Mouse (Mus musculus) heart, embryonic 10.5 days (tissue): Measurements from ENCODE around the gene Ngf. TPM values are rescaled to one million over a fixed set of nuclear protein-coding genes. Genes with fewer than 3 reads are reported as not detected.

Source experiments
- DNase-seq: peaks from one replicate; pipeline ENCODE4 v3.0.0-alpha.2; 2017; ENCODE audit warnings: low spot score
- H3K27ac ChIP-seq: fragments of 300-500 bp; sonication (generic); 2 replicates; pipeline ENCODE4 v1.5.1; 2016; ENCODE audit warnings: mild to moderate bottlenecking
- H3K27me3 ChIP-seq: fragments of 300-500 bp; sonication (generic); 2 replicates; pipeline ENCODE4 v1.6.1; 2016; ENCODE audit warnings: mild to moderate bottlenecking; ENCODE audit not compliant: poor library complexity, insufficient read depth, severe bottlenecking
- H3K36me3 ChIP-seq: fragments of 300-500 bp; sonication (generic); 2 replicates; pipeline ENCODE4 v1.6.1; 2016; ENCODE audit warnings: mild to moderate bottlenecking, moderate library complexity
- H3K4me1 ChIP-seq: fragments of 300-500 bp; sonication (generic); 2 replicates; pipeline ENCODE4 v1.6.1; 2016; ENCODE audit warnings: mild to moderate bottlenecking
- H3K4me3 ChIP-seq: fragments of 300-500 bp; sonication (generic); 2 replicates; pipeline ENCODE4 v1.5.1; 2016; ENCODE audit warnings: mild to moderate bottlenecking, moderate library complexity
- H3K9me3 ChIP-seq: fragments of 300-500 bp; sonication (generic); 2 replicates; pipeline ENCODE4 v1.6.1; 2016; ENCODE audit warnings: mild to moderate bottlenecking, moderate library complexity
- WGBS: fragments of 180-500 bp; shearing (Covaris S2); methylation state at CpG from one replicate; pipeline ENCODE4 v1.1.7; 2016; 5-methylcytosine and 5-hydroxymethylcytosine counted together
- polyA plus RNA-seq: library from polyadenylated mRNA; unstranded; fragments of >200 nt; fragmentation: Nextera tagmentation; extraction: Ambion mirVana; gene quantifications from 2 replicates; pipeline ENCODE4 v1.2.1, GENCODE M21; 2016

Ngf gene
- polyA plus RNA-seq: 0.30 and 1.1 TPM in 2 replicates

DNA sequence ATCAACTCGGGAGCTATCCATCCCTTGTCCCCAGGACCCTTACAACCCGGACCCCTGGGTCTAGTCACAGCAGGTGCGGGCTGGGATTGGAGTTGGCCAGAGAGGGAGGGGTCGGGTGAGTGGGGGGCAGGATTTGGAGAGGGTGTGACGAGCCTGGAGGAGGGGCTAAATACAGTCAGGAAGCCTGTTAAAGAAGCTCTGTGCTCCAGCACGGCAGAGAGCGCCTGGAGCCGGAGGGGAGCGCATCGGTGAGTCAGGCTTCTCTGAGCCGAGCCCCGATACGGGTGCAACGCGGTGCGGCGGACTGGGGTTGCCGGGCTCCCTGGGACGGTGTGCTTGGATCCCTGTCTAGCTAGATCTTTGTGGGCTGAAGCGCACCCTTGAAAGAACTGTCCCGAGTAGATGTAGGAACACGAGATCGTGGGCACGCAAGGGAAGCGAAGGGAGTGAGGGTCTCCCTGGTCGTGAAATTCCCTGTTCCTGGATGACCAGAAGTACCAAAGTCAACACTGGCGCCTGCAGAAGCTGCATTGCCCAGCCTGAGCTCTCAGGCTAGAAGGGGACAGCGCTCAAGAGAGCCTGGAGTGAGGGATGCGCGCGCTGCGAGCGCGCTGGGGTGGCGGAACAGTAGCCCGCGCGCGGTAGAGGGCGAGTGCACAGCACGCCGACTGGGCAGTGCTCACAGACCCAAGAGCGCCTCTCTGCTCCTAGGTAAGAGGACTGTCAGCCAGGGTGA lies at the start of gene Ngf:
Gene Ngf (plus strand): TSS at position 207 of the 736 bp plus-strand sequence.
- DNase-seq: no peak
- H3K27ac ChIP-seq: 0 out of 2 replicates have a peak within 1 kb of the TSS, but pooled peaks have one; percentile 59
- WGBS: under 1% methylated on average over 43 of the region's 43 CpGs
- no peaks in the 10 kb centered on the region for H3K9me3 ChIP-seq
- no peaks in the 10 kb centered on the region for H3K36me3 ChIP-seq
- H3K4me3 ChIP-seq: peak within 1 kb of the TSS; percentile 62
- peaks cover 72% of the 10 kb centered on the region for H3K27me3 ChIP-seq
- H3K4me1 ChIP-seq: peaks cover 20% of the 10 kb centered on the region

DNA sequence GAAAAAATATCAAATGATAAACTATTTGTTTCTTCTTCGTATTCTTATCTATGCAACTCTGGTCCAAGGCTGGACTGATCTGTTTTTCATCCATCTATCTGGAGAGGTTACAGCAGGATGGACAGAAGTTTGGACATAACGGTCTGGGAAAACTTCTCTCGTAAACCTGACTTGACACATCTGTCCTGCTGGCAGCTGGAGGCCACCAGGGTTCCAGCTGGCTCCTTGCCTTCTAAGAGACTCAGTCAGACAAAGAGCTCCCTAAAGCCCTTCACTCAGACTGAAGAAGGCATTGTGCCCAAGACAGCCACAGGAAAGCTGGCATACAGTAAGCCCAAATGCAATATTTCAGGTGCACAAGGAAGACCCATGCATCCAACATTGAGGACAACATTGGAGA lies 24.2 kb upstream of the Ngf start:
- Histone ChIP-seq H3K27ac (no peak overlapping the region), H3K4me1 (no peaks in the 10 kb centered on the region), H3K4me3 (no peak overlapping the region), H3K9me3 (peaks cover 2% of the 10 kb centered on the region; the same call in 1 of the 2 replicates), H3K27me3 (no peaks in the 10 kb centered on the region), H3K36me3 (no peaks in the 10 kb centered on the region)
- WGBS: 74% methylated on average over 3 of the region's 3 CpGs
- no peak for DNase-seq

DNA sequence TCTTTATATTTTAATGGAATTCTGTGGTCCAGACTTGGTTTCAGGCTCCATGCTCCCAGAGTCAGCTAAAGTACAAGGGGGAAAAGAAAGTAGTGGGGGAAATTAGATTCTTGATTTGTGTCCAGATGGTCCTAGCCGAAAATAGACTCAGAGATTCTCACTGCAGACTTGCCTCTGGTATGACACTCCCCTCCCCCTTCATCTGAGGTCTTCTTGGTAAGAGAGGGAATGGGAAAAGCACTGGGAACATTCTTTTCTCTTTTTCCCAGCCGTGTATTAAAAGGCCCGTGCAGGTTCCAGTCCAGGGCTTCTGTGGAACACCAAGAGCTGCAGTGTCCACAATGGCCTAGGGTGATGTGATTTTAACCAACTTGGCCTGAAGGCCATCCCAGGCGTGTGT lies 23.0 kb upstream of the Ngf start:
- Histone ChIP-seq H3K4me1 (no peaks in the 10 kb centered on the region), H3K27ac (no peak overlapping the region), H3K9me3 (peaks cover 2% of the 10 kb centered on the region; the same call in 1 of the 2 replicates), H3K4me3 (no peak overlapping the region), H3K36me3 (no peaks in the 10 kb centered on the region), H3K27me3 (no peaks in the 10 kb centered on the region)
- WGBS: 74% methylated on average over 4 of the region's 4 CpGs
- no peak for DNase-seq

DNA sequence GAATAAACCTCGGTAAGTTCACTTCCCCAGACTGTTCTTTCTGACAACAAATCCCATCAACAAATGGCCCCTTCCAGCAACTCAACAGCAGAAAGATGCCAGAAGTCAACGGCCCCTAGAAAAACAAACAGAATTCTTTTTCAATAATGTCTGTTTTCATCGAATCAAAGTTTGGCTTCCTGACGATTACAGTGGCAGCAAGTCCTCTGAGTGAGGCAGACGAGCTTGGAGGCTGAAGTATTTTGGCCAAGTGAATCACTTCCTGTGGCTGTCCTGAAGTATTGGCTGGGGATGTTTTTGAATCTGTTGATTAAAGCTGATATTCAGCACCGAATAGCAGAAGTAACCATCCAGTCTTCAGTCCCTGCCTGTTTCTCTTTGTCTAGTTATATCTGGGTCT lies 15.2 kb upstream of the Ngf start:
- Histone ChIP-seq H3K27ac (no peak overlapping the region), H3K9me3 (no peaks in the 10 kb centered on the region), H3K27me3 (no peaks in the 10 kb centered on the region; the same call in 1 of the 2 replicates), H3K36me3 (no peaks in the 10 kb centered on the region), H3K4me1 (no peaks in the 10 kb centered on the region), H3K4me3 (no peak overlapping the region)
- WGBS: 49% methylated on average over 6 of the region's 6 CpGs
- DNase-seq: no peak

DNA sequence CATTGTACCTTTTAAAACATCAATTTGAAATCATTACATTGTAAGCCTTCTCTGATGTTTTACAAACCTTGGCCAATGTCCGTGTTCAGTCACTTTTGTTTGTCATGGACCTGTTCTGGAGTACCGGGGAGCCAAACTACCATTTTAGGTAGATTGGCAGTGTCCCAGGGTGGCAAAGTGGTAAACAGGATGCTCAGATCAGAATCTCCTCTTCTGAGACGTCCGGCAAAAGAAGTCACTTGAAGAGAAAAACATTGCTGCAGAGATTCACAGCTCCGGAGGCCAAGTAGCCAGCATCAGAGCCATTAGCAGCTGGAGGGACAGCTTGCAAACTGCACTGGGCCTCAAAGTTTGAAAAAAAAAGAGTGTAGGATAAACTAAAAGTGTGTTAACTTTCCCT lies 9.2 kb upstream of the Ngf start:
- Histone ChIP-seq H3K27ac (no peak overlapping the region), H3K36me3 (no peaks in the 10 kb centered on the region), H3K4me1 (no peaks in the 10 kb centered on the region), H3K27me3 (peaks cover 13% of the 10 kb centered on the region), H3K9me3 (no peaks in the 10 kb centered on the region), H3K4me3 (no peak overlapping the region)
- 73% methylated on average over 5 of the region's 5 CpGs for WGBS
- no peak for DNase-seq

DNA sequence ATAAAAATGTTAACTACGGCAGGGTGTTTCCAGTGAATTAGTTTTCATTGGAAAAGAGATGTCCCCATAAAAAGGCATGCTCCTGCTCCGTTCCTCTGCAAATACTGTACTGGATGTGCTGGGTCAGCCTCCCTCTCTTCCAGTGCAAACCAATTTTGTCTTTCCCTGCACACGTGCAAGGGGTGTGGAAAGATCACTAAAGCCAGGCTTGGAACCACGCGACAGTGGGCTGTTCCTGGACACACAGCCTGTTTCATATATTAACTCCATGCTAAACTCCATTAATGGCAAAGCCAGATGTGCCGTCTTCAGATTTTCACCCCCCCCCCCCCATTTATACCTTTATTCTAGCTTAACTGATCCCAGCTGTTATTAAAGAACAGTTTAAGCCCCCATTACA lies 8.7 kb upstream of the Ngf start:
- Histone ChIP-seq H3K27ac (no peak overlapping the region), H3K9me3 (no peaks in the 10 kb centered on the region), H3K4me1 (no peaks in the 10 kb centered on the region), H3K27me3 (peaks cover 15% of the 10 kb centered on the region), H3K4me3 (no peak overlapping the region), H3K36me3 (no peaks in the 10 kb centered on the region)
- no peak for DNase-seq
- WGBS: 78% methylated on average over 6 of the region's 6 CpGs

DNA sequence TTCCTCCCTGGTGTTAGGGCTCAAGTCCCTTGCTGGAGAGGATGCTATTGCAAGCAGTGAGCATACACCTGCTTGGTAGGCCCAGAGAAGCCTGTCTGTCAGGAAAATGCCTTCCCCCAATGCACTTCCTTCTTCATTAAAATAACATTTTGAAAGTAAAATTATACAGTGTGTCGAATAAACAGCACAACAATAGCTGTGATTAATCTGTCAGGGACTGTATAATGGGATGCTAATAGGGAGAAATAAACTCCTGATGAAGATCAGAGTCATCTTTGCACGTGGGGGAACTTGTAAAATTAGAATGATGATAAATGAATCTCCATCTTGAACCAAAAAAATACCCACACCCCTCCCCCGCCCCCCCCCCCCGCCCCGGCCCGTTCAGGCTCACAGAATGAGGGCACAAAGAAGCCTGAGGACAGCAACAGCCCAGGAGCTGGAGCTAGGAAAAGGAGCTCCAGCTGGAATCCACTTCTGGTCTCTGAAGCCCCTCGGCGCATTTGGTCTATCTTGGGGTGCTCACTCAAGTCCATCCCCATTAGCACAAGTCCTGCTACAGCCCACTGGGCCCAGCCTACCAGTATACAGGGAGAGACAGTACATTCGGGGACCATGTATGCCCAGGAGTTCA lies 6.9 kb upstream of the Ngf start:
- 60% methylated on average over 6 of the region's 9 CpGs for WGBS
- no peaks in the 10 kb centered on the region for H3K36me3 ChIP-seq

DNA sequence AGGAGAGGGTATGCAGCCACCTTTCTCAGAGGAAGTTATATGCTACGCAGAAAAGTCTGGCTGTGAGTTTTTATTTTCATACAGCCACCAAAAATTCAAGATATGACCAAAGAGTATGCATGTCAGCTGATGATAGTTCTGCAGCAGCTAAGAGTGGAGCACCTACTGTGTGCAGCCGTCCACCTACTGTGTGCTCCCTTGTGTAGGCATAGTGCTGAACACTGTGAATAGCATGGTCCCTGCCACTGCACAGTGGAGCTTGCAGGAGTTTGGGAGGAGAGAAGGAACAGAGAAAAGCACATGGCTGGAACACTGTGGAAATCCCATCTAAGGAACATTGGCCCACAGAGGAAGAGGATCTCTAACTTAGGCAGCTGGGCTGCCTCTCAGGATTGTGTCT lies 6.4 kb upstream of the Ngf start:
- H3K9me3 ChIP-seq: no peaks in the 10 kb centered on the region
- no peaks in the 10 kb centered on the region for H3K4me1 ChIP-seq
- H3K36me3 ChIP-seq: no peaks in the 10 kb centered on the region
- WGBS: 83% methylated on average over 2 of the region's 2 CpGs
- H3K4me3 ChIP-seq: no peak overlapping the region
- DNase-seq: no peak
- H3K27me3 ChIP-seq: peaks cover 29% of the 10 kb centered on the region
- no peak overlapping the region for H3K27ac ChIP-seq

More for the DNA sequence above, 6.9 kb upstream of the Ngf start:
- Histone ChIP-seq H3K9me3 (no peaks in the 10 kb centered on the region), H3K4me1 (no peaks in the 10 kb centered on the region), H3K27me3 (peaks cover 24% of the 10 kb centered on the region), H3K27ac (no peak overlapping the region), H3K4me3 (no peak overlapping the region)
- no peak for DNase-seq

DNA sequence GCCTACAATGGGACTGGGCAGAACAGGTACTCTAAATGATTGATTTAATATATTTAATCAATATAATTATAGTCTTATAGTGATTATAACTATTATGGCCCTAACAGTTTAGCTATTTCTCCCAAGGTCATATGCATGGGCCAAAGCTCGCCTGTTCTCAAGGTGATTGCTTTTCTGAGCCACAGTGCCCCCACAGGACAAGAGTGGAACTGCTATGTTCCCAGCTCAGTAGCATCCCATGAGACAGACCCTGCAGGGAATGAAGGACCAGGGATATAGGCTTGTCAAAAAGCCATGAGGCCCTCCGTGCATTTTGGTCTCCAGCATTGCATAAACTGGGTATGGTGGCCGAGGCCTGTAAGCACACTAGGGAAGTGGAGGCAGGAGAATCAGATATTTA lies 3.1 kb upstream of the Ngf start:
- peaks cover 61% of the 10 kb centered on the region for H3K27me3 ChIP-seq
- DNase-seq: peak; percentile 79

DNA sequence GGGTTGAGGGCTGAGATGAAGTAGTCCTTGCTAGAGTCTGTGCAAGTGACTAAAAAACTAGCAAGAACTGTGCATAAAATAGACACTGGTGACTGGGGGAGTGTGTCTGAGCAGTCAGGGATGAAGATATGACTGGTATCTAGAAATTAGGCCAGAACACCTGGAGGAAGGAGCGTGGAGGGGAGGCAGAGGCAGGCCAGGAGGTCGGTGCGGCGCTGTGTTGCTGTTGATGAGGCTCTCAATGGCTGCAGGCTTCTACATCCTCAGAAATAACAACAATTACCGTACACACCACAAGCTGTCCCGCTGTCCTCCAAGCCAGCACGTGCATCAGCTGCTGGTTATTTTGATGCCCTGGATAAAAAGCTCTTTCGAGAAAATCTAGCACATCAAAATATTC lies 2.6 kb upstream of the Ngf start:
- Histone ChIP-seq H3K36me3 (no peaks in the 10 kb centered on the region), H3K4me1 (peaks cover 18% of the 10 kb centered on the region), H3K9me3 (no peaks in the 10 kb centered on the region), H3K27ac (no peak overlapping the region), H3K4me3 (no peak overlapping the region), H3K27me3 (peaks cover 67% of the 10 kb centered on the region)
- DNase-seq: no peak
- 81% methylated on average over 8 of the region's 8 CpGs for WGBS

More for the DNA sequence above, 3.1 kb upstream of the Ngf start:
- peaks cover 13% of the 10 kb centered on the region for H3K4me1 ChIP-seq
- 24% methylated on average over 3 of the region's 3 CpGs for whole genome bisulfite sequencing
- no peak overlapping the region for H3K4me3 ChIP-seq
- H3K27ac ChIP-seq: no peak overlapping the region
- no peaks in the 10 kb centered on the region for H3K36me3 ChIP-seq
- H3K9me3 ChIP-seq: no peaks in the 10 kb centered on the region

DNA sequence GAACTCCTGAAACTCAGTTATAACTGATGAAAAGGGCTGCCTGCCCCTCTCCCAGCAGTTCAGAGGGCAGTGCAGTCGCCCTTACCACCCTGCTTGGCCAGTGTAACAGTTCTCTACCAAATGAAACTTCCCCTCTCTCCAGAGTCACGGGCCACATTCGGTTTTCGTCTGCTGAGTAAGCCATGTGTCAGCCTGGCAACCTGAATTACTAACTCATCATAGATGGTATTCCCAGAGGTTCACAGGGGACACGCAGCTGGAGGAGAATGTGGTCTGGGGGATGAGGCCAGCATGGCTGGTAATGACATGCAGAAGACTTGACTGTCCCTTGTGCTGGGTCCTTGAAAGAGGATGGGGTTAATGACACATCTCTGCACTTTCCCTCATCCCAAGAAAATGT lies 1.5 kb downstream of the Ngf start:
- Histone ChIP-seq H3K27me3 (peaks cover 66% of the 10 kb centered on the region), H3K4me3 (no peak overlapping the region)

DNA sequence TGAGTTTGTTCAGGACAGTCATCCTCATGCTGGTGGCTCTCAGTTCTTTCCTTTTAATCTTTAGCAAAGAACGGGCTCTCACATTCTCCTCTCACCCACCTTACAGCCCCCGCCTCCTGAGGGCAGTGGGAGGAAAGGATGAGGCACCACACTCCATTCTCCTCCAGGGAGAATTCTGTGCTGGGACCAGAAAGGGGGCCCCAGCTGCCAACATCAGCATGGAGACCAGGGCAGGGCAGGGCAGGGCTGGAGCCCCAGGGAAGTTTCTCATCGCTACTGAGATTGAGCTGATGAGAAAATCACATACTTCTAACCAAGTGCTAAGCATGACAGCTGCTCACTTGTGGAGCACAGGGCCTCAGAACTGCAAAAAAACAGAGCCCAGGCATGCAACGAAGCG lies 2.1 kb downstream of the Ngf start:
- no peaks in the 10 kb centered on the region for H3K9me3 ChIP-seq
- DNase-seq: no peak
- no peak overlapping the region for H3K4me3 ChIP-seq
- H3K36me3 ChIP-seq: no peaks in the 10 kb centered on the region
- H3K27ac ChIP-seq: no peak overlapping the region
- peaks cover 20% of the 10 kb centered on the region for H3K4me1 ChIP-seq
- WGBS: 48% methylated on average over 5 of the region's 5 CpGs
- peaks cover 66% of the 10 kb centered on the region for H3K27me3 ChIP-seq

More for the DNA sequence above, 1.5 kb downstream of the Ngf start:
- WGBS: 68% methylated on average over 5 of the region's 5 CpGs
- H3K36me3 ChIP-seq: no peaks in the 10 kb centered on the region
- H3K27ac ChIP-seq: no peak overlapping the region
- no peak for DNase-seq
- H3K4me1 ChIP-seq: peaks cover 20% of the 10 kb centered on the region
- no peaks in the 10 kb centered on the region for H3K9me3 ChIP-seq

DNA sequence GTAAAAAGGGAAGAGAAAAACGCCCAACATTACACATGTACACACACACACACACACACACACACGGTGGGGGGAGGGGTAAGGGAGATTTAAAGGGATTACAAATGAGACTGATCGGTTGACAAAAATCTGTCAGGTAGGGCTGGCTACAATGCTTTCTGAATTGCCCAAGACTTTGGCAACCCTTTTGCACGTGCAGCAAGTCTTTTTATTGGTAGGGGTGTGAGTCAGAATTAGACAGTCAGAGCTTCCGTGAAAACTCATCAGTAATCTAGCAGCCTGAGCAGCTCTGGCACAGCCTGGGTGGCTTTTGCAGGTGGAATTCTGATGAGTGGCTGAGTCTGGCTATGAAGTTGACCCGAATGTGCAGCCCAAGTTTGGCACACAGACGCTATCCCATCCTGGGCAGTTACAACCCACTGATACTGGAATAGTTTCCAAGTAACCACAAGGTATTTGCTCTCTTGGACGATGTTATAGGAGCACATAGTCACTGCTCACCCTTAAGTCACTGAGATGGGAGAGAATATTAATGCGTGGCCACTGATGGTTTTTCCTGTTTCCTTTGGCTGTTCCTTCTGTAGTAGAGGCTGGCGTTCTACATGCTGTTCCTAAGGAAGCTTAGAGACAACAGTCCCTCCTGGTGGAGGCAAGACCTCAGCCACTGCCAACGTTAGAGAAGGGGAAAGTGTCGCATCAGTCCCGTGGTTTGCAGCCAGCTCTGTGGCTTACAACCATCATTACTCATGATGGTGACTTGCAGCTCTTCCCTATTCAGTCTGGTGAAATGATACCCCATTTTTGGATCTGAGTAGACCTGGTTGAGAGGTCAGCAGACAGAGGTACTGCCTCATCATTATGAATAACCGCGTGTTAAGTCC lies 4.8 kb downstream of the Ngf start:
- 78% methylated on average over 15 of the region's 15 CpGs for WGBS
- H3K27me3 ChIP-seq: peaks cover 41% of the 10 kb centered on the region
- no peak for DNase-seq
- H3K4me1 ChIP-seq: peaks cover 18% of the 10 kb centered on the region
- H3K9me3 ChIP-seq: no peaks in the 10 kb centered on the region
- no peak overlapping the region for H3K4me3 ChIP-seq
- no peak overlapping the region for H3K27ac ChIP-seq
- H3K36me3 ChIP-seq: no peaks in the 10 kb centered on the region
